Mouse (Mus musculus) heart, embryonic 12.5 days (tissue): ENCODE measurements around the gene Xrcc6. TPM values are rescaled to one million over a fixed set of nuclear protein-coding genes. Genes with fewer than 3 reads are reported as not detected.
A peak's percentile ranks its signal among the peaks of the same experiment; 100 is the strongest.

Experiments
- ATAC-seq: fragments of 200-750 bp; cut with Nextera tagmentation; 2 replicates; pipeline ENCODE4 v1.8.0; 2017; ENCODE audit warnings: moderate TSS enrichment, moderate library complexity; ENCODE audit not compliant: insufficient number of reproducible peaks, low FRiP score
- H3K27ac ChIP-seq: fragments of 300-500 bp; sonication (generic); 2 replicates; pipeline ENCODE4 v1.5.1; 2016; ENCODE audit warnings: mild to moderate bottlenecking, moderate library complexity; ENCODE audit not compliant: poor library complexity, severe bottlenecking
- H3K27me3 ChIP-seq: fragments of 300-500 bp; sonication (generic); replicated peaks from 2 replicates; pipeline ENCODE4 v1.6.1; 2016; ENCODE audit warnings: mild to moderate bottlenecking, moderate library complexity
- H3K36me3 ChIP-seq: fragments of 300-500 bp; sonication (generic); 2 replicates; pipeline ENCODE4 v1.6.1; 2016; ENCODE audit warnings: mild to moderate bottlenecking, moderate library complexity
- H3K4me1 ChIP-seq: fragments of 300-500 bp; sonication (generic); replicated peaks from 2 replicates; pipeline ENCODE4 v1.6.1; 2016; ENCODE audit warnings: mild to moderate bottlenecking
- H3K4me2 ChIP-seq: fragments of 300-500 bp; sonication (generic); 2 replicates; pipeline ENCODE4 v1.6.1; 2016; ENCODE audit warnings: mild to moderate bottlenecking, moderate library complexity
- H3K4me3 ChIP-seq: fragments of 300-500 bp; sonication (generic); 2 replicates; pipeline ENCODE4 v1.5.1; 2016; ENCODE audit warnings: mild to moderate bottlenecking
- H3K9ac ChIP-seq: fragments of 300-500 bp; sonication (generic); 2 replicates; pipeline ENCODE4 v1.6.1; 2016; ENCODE audit warnings: mild to moderate bottlenecking, moderate library complexity
- H3K9me3 ChIP-seq: fragments of 300-500 bp; sonication (generic); replicated peaks from 2 replicates; pipeline ENCODE4 v1.6.1; 2016; ENCODE audit warnings: mild to moderate bottlenecking, moderate library complexity
- WGBS: fragments of 180-500 bp; shearing (Covaris S2); methylation state at CpG from one replicate; pipeline ENCODE4 v1.1.7; 2016; 5-methylcytosine and 5-hydroxymethylcytosine counted together
- polyA plus RNA-seq: library from polyadenylated mRNA; unstranded; fragments of >200 nt; fragmentation: Nextera tagmentation; extraction: Ambion mirVana; gene quantifications from 2 replicates; pipeline ENCODE4 v1.2.1, GENCODE M21; 2016

Xrcc6 gene
- polyA plus RNA-seq, 1 experiment from 2014 or later: 80.2 TPM

DNA sequence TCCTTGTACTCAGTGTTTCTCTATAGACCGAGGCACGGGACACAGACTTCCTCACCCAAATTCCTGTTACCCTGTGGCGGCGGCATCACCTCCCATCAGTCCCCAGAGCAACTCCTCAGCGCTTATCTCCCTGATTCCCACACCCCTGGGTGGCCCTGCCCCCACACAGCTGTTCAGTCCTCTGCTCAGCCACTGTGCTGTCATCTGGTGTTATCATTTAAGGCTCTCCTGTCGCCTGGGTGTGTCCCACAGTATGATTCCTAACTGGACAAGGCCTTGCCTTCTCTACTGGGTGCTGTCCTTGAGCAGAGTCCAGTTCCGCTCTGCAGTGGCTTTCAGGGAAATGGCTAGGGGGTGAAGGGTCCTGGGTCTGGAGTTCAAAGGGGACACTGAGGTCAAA is 2.9 kb downstream of the Xrcc6 start:
- Histone ChIP-seq H3K9ac (0 out of 2 replicates have a peak overlapping the region, but pooled peaks have one; percentile 18), H3K4me3 (no peak overlapping the region), H3K4me2 (0 out of 2 replicates have a peak overlapping the region, but pooled peaks have one; percentile 9), H3K4me1 (peaks cover 12% of the 10 kb centered on the region), H3K27me3 (no peaks in the 10 kb centered on the region), H3K9me3 (no peaks in the 10 kb centered on the region), H3K27ac (no peak overlapping the region), H3K36me3 (peaks cover 17% of the 10 kb centered on the region)
- WGBS: 25% methylated on average over 7 of the region's 7 CpGs
- peak; percentile 79 for ATAC-seq

DNA sequence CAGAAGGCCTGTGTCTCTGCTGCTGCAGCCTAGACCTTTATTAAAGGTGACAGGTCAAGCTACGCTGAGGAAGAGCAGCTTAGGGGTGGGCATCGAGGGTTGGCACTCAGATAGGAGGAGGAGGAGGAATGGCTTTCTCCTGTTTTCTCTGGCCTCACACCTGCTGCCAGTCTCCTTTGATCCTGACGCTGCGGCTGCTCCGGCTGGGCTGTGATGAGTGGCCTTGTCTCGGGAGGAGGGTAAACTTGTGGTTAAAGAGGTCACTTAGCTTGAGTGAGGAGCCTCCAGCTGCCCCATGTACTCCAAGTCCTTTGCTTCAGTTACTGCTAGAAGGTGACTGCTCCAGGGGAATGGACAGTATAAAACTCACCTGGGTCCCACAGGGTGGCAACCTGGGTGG is 6.4 kb downstream of the Xrcc6 start:
- no peak for ATAC-seq
- Histone ChIP-seq H3K27me3 (no peaks in the 10 kb centered on the region), H3K36me3 (peaks cover 46% of the 10 kb centered on the region), H3K9me3 (no peaks in the 10 kb centered on the region), H3K4me3 (no peak overlapping the region), H3K4me1 (peaks cover 12% of the 10 kb centered on the region), H3K27ac (no peak overlapping the region), H3K4me2 (no peak overlapping the region), H3K9ac (no peak overlapping the region)
- WGBS: 73% methylated on average over 6 of the region's 6 CpGs

DNA sequence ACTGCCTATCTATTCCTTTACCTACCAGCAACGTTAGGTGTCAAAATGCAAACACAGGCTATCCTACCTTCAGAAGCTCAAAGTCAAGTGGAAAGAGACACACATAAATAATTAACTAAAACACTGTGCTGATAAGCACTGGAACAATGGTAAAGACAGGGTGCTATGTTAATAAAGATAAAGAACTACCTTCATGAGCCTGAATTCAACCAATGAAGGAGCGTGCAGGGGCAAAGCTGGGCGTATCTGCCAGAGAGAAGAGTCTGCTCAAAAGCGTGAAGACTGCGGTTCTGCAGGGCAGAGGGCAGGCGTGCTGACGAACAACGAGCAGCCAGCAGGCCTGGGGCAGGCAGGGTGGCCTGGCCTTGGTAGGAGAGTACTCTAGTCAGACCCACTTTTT is 16.6 kb downstream of the Xrcc6 start:
- H3K9ac ChIP-seq: no peak overlapping the region
- 91% methylated on average over 8 of the region's 8 CpGs for WGBS
- H3K4me1 ChIP-seq: no peaks in the 10 kb centered on the region
- no peaks in the 10 kb centered on the region for H3K27me3 ChIP-seq
- no peak overlapping the region for H3K4me3 ChIP-seq
- no peak overlapping the region for H3K27ac ChIP-seq
- no peak for ATAC-seq
- H3K9me3 ChIP-seq: no peaks in the 10 kb centered on the region
- H3K4me2 ChIP-seq: no peak overlapping the region
- H3K36me3 ChIP-seq: peaks cover 34% of the 10 kb centered on the region

DNA sequence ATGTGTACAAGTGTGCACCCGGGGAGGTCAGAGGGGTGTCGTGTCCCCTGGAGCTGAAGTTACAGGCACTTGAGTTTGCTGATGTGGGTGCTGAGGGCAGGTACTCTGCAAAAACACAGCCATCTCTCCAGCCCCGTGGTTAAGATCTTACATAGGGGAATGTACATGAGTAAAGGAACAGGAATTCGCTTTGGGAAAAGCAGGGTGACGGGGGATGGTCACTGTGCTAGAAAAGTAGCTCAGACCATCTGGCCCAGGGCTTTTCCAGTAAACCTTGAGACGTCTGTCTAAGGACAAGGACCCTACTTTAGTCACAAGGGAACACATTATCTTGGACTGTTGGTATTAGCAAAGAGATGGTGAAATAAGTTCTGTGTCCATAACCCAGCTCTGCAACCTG is 24.3 kb downstream of the Xrcc6 start:
- Histone ChIP-seq H3K9me3 (no peaks in the 10 kb centered on the region), H3K4me2 (no peak overlapping the region), H3K9ac (no peak overlapping the region), H3K27me3 (no peaks in the 10 kb centered on the region), H3K36me3 (no peaks in the 10 kb centered on the region), H3K27ac (no peak overlapping the region), H3K4me1 (peaks cover 10% of the 10 kb centered on the region), H3K4me3 (no peak overlapping the region)
- ATAC-seq: no peak
- 72% methylated on average over 6 of the region's 6 CpGs for WGBS

DNA sequence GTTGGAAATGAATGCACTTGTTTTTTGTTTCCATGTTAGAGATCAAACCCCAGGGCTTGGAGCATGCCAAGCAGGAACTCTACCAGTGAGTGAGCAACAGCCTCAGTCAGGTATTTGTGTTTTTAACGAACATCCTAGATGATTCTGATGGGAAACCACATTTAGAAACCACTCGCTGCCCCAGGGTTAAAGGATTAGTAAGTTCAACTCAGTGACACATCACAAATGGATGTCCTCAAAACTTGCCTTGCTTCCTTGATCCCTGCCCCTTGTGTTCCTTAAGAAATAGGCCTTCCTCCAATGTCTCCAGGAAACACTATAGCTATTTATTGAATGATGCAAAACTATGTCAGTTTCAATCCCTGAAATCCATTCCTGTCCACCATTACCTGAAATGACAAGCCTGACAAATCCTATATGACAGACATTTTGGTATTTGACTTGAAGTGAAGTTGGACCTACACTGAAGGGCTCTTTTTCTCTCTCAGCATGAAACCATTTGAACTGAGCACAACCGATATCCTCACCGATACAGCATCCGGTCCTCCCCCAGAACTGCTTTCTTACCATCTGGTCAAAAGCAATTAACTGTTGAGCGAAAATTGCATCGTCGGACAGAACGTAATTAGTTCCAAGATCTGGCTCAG is 27.2 kb downstream of the Xrcc6 start:
- ATAC-seq: no peak
- Histone ChIP-seq H3K4me2 (peak overlapping the region; percentile 78), H3K27me3 (no peaks in the 10 kb centered on the region), H3K9ac (peak overlapping the region; percentile 90), H3K9me3 (no peaks in the 10 kb centered on the region), H3K27ac (0 out of 2 replicates have a peak overlapping the region, but pooled peaks have one; percentile 82), H3K4me3 (peak overlapping the region; percentile 87), H3K4me1 (peaks cover 18% of the 10 kb centered on the region), H3K36me3 (peaks cover 11% of the 10 kb centered on the region)
- 16% methylated on average over 9 of the region's 9 CpGs for WGBS

DNA sequence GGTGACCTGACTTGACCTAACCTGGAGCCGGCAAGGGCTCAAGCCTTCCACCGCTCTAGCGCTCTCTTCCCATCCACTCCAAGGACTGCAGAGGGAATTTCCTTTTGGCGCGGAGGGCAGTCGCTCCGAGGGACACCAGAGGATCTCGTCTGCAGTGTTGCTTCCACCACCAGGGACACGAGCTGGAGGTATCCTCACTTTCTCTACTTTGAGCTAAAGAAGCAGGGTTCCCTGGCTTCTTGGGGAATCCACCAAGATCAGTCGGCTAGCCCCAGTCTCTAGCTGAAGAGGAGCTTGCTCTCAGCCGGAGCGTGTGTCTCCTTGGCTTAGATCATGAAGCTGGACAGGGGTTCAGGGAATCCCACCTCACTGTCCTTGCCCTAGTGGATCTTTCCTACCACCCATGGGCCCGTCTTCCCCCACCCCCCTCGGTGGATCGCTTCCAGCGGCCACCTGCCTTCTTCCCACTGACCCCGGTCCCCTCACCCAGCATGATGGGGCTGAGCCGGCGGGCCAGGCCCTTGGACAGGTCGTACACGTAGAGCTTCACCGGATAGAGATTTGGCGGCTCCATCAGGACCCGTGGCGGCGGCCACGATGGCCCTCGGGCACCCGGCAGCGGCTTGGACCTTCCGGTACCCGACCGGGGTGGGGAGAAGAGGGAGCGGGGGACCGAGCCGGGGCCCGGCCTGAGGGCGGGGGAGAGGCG is 27.9 kb downstream of the Xrcc6 start:
- peak overlapping the region; percentile 82 for H3K27ac ChIP-seq
- H3K36me3 ChIP-seq: peaks cover 16% of the 10 kb centered on the region
- H3K9me3 ChIP-seq: no peaks in the 10 kb centered on the region
- no peaks in the 10 kb centered on the region for H3K27me3 ChIP-seq
- WGBS: under 1% methylated on average over 39 of the region's 39 CpGs
- no peak for ATAC-seq
- H3K4me3 ChIP-seq: peak overlapping the region; percentile 87
- peak overlapping the region; percentile 78 for H3K4me2 ChIP-seq
- peaks cover 18% of the 10 kb centered on the region for H3K4me1 ChIP-seq
- H3K9ac ChIP-seq: peak overlapping the region; percentile 90

DNA sequence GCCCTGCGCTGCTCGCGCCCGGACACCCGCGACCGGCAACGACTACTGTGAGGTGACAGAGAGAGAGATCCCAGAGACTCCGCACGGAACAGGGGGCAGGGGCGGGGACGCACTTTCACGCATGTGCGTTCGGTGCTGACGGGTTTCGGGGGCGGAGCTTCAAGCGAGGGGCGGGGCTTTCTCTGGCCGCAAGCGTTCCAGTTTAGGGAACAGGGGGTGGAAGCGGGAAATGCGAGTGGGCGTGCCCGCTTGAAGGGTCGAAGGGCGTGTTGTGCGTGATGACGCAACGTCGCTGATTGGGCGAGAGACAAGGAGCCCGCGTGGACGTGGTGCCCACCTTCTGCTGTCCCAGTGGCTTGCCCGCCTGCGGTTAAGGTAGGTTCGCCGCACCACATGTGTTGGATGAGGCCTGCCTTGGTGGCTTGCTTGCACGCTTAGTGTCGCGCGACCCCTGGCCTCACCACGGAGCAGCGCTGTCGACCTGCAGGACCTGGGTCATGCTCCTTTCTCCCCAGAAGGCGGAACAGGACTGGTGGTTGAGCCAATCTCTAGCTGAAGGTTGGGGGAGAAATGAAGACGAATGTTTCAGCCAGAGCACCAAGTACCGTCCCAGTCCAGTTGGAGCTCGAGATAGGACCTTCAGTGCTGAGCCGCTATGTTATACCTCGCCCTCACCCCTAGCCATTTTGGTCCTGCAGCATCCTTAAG is 28.6 kb downstream of the Xrcc6 start:
- H3K4me2 ChIP-seq: peak overlapping the region; percentile 78
- under 1% methylated on average over 52 of the region's 53 CpGs for WGBS
- H3K4me3 ChIP-seq: peak overlapping the region; percentile 87
- H3K27me3 ChIP-seq: no peaks in the 10 kb centered on the region
- H3K4me1 ChIP-seq: peaks cover 18% of the 10 kb centered on the region
- no peaks in the 10 kb centered on the region for H3K9me3 ChIP-seq
- peak; percentile 96 for ATAC-seq
- peaks cover 18% of the 10 kb centered on the region for H3K36me3 ChIP-seq
- H3K27ac ChIP-seq: peak overlapping the region; percentile 82
- peak overlapping the region; percentile 90 for H3K9ac ChIP-seq

DNA sequence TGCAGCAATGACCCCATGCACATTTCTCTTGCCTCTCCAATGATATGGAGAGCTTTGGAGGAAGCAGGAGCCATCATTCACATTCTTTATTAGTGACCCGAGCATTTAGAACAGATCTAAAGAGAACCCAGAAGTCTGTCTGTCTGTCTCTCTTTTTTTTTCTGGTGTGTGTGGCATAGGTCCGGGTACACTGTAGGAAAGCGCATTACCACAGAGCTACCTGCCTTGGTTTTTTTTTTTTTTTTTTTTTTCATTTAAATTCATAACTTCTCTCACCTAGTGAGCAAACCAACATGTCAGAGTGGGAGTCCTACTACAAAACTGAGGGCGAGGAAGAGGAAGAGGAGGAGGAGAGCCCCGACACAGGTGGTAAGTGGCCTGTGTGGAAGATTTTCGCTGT is 29.2 kb downstream of the Xrcc6 start:
- Histone ChIP-seq H3K9ac (peak overlapping the region; percentile 90), H3K4me1 (peaks cover 18% of the 10 kb centered on the region), H3K4me2 (peak overlapping the region; percentile 78), H3K27ac (peak overlapping the region; percentile 80), H3K9me3 (no peaks in the 10 kb centered on the region), H3K36me3 (peaks cover 22% of the 10 kb centered on the region), H3K27me3 (no peaks in the 10 kb centered on the region), H3K4me3 (peak overlapping the region; percentile 87)
- WGBS: 25% methylated on average over 6 of the region's 6 CpGs
- no peak for ATAC-seq

DNA sequence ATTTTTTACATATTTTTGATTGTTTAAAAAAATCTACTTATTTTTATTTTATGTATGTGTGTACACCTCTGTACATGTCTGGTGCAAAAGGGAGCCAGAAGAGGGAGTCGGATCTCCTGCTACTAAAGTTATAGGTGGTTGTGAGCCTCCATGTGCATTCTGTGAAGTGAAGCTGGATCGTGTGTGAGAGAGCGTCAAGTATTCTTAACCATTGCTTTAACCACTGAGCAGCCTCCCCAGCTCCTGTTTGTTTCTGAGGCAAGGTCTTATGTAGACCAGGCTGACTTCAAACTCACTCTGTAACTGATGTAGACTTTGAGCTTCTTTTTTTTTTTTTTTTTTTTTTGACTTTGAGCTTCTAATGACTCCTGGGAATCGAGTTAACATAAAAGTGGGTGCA is 29.8 kb downstream of the Xrcc6 start:
- peaks cover 19% of the 10 kb centered on the region for H3K4me1 ChIP-seq
- H3K9me3 ChIP-seq: no peaks in the 10 kb centered on the region
- H3K4me3 ChIP-seq: no peak overlapping the region
- H3K27me3 ChIP-seq: no peaks in the 10 kb centered on the region
- H3K36me3 ChIP-seq: peaks cover 29% of the 10 kb centered on the region
- no peak overlapping the region for H3K9ac ChIP-seq
- WGBS: 85% methylated on average over 4 of the region's 4 CpGs
- H3K27ac ChIP-seq: no peak overlapping the region
- H3K4me2 ChIP-seq: no peak overlapping the region
- ATAC-seq: no peak

DNA sequence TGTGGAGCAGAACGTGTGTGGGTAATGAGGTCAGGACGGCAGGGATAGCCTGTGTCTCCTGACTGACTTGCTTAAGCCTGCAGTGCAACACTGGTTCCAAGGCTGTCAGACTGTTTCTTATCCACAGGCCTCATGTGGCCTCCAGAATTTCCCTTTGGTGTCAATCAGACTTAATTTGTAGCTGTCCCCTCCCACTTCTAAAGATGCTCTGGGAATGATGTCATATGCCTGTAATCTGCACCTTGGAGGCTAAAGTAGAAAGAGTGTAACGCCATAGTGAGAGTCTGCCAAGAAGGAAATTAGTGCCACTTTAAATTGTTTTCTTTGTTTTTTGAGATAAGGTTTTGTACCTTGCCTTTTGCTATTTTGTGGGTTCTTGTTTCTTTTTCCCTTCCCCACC is 31.7 kb downstream of the Xrcc6 start:
- H3K4me1 ChIP-seq: peaks cover 21% of the 10 kb centered on the region
- peak overlapping the region; percentile 54 for H3K27ac ChIP-seq
- no peaks in the 10 kb centered on the region for H3K9me3 ChIP-seq
- no peak overlapping the region for H3K4me2 ChIP-seq
- WGBS: 44% methylated on average over 3 of the region's 3 CpGs
- peaks cover 47% of the 10 kb centered on the region for H3K36me3 ChIP-seq
- no peak for ATAC-seq
- H3K9ac ChIP-seq: no peak overlapping the region; the same call in 1 of the 2 replicates
- no peaks in the 10 kb centered on the region for H3K27me3 ChIP-seq
- no peak overlapping the region for H3K4me3 ChIP-seq

DNA sequence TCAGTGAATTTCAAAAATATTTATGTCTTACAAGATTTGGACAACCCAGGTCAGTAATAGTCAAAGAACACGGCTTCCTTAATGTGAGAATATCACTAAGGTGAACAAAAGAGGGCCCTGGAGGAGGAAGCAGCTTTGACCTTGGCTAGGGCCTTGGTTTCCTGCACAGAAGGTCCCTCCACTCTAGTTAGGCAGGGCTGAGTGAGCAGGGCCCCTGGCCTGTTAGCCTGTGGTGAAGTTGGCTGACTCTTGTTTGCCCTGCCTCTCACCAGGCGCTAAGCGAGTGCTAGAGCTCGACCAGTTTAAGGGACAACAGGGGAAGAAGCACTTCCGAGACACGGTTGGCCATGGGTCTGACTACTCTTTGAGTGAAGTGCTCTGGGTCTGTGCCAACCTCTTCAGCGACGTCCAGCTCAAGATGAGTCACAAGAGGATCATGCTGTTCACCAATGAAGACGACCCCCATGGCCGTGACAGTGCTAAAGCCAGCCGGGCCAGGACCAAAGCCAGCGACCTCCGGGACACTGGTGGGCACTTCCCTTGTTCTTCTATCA is 35.0 kb downstream of the Xrcc6 start:
- no peak overlapping the region for H3K4me3 ChIP-seq
- H3K9me3 ChIP-seq: 0 out of 2 replicates have a peak, but pooled peaks cover 5% of the 10 kb centered on the region
- peaks cover 80% of the 10 kb centered on the region for H3K36me3 ChIP-seq
- peaks cover 9% of the 10 kb centered on the region for H3K4me1 ChIP-seq
- 76% methylated on average over 13 of the region's 13 CpGs for WGBS
- no peak overlapping the region for H3K9ac ChIP-seq
- no peaks in the 10 kb centered on the region for H3K27me3 ChIP-seq
- no peak overlapping the region for H3K4me2 ChIP-seq
- 0 out of 2 replicates have a peak overlapping the region, but pooled peaks have one; percentile 30 for H3K27ac ChIP-seq
- ATAC-seq: no peak
